ENCODE assay signal across 26 mouse cellular contexts in genomic region chr16:40399531-40399930, GRCm38 (mm10).
DNase-seq lines count a peak whose midpoint lies in the region; ATAC-seq and TF ChIP-seq lines count a peak whose summit lies in the region.
"Had no signal": no experiment of that assay in that cellular context is flagged by ENCODE, and none has a peak within 500 bp of the region (broad histone marks: within the 10 kb centered on the region; RNA-seq: fewer than 3 reads in every experiment).

No protein-coding gene starts in this region.

- peak; percentile 91 for ATAC-seq in intestine, embryonic 15.5 days
- ATAC-seq in intestine, postnatal 0 days, result peak; percentile 86
- ATAC-seq in stomach, postnatal 0 days (ENCODE audit: low FRiP score, low TSS enrichment), result peak; percentile 78; the same call in 1 of the 2 replicates
- ATAC-seq in forebrain, embryonic 14.5 days, result no peak
- ATAC-seq: forebrain, embryonic 13.5 days; forebrain, postnatal 0 days; hindbrain, postnatal 0 days; Patski had no signal

- no peak overlapping the region for H3K9ac ChIP-seq in intestine, embryonic 15.5 days
- H3K9ac ChIP-seq in intestine, postnatal 0 days (ENCODE audit: low read depth, low read length), result no peak overlapping the region
- no peak overlapping the region for H3K9ac ChIP-seq in stomach, postnatal 0 days (ENCODE audit: low read length)
- H3K9ac ChIP-seq in forebrain, embryonic 14.5 days (ENCODE audit: low read length), result no peak overlapping the region
- H3K9ac ChIP-seq: forebrain, embryonic 13.5 days; forebrain, postnatal 0 days; heart, embryonic 12.5 days; heart, embryonic 15.5 days; hindbrain, embryonic 14.5 days had no signal

- H3K27me3 ChIP-seq in intestine, embryonic 15.5 days (replicated peaks), result no peaks in the 10 kb centered on the region
- no peaks in the 10 kb centered on the region for H3K27me3 ChIP-seq in intestine, postnatal 0 days (replicated peaks; ENCODE audit: control insufficient read depth, insufficient read depth, low read length)
- H3K27me3 ChIP-seq in stomach, postnatal 0 days (ENCODE audit: control insufficient read depth, insufficient read depth, low read length), result no peaks in the 10 kb centered on the region
- no peaks in the 10 kb centered on the region for H3K27me3 ChIP-seq in forebrain, embryonic 14.5 days (replicated peaks; ENCODE audit: control insufficient read depth, insufficient read depth, low read length)
- H3K27me3 ChIP-seq: CH12.LX; forebrain, embryonic 13.5 days; heart, embryonic 12.5 days; heart, embryonic 15.5 days; Patski had no signal

- H3K4me1 ChIP-seq in intestine, embryonic 15.5 days (replicated peaks), result no peaks in the 10 kb centered on the region
- no peaks in the 10 kb centered on the region for H3K4me1 ChIP-seq in intestine, postnatal 0 days (replicated peaks; ENCODE audit: control insufficient read depth, insufficient read depth, low read length)
- H3K4me1 ChIP-seq in stomach, postnatal 0 days (replicated peaks; ENCODE audit: control insufficient read depth, insufficient read depth), result no peaks in the 10 kb centered on the region
- no peaks in the 10 kb centered on the region for H3K4me1 ChIP-seq in forebrain, embryonic 14.5 days (ENCODE audit: control insufficient read depth, insufficient read depth, low read length)
- H3K4me1 ChIP-seq: forebrain, embryonic 10.5 days; forebrain, embryonic 13.5 days; heart, embryonic 12.5 days; heart, embryonic 15.5 days; hindbrain, embryonic 10.5 days had no signal

- no peak overlapping the region for H3K4me3 ChIP-seq in intestine, embryonic 15.5 days (replicated peaks)
- no peak overlapping the region for H3K4me3 ChIP-seq in intestine, postnatal 0 days (ENCODE audit: low read depth, low read length)
- H3K4me3 ChIP-seq in stomach, postnatal 0 days (ENCODE audit: low read depth, low read length), result no peak overlapping the region
- H3K4me3 ChIP-seq in gastrocnemius, adult 2 months, result no peak overlapping the region
- no peak overlapping the region for H3K4me3 ChIP-seq in forebrain, embryonic 14.5 days (ENCODE audit: low read depth, low read length)
- H3K4me3 ChIP-seq: forebrain, embryonic 10.5 days; forebrain, embryonic 13.5 days; heart, embryonic 12.5 days; heart, embryonic 15.5 days; hindbrain, embryonic 10.5 days had no signal

- no peak for TF ChIP-seq EP300 in stomach, postnatal 0 days (optimal IDR thresholded peaks at IDR 0.05)

- DNase-seq in kidney, postnatal 10 days, result peak; percentile 3
- no peak for DNase-seq in kidney, adult 11 months
- DNase-seq in stomach, postnatal 0 days (ENCODE audit: low spot score), result peak; percentile 57
- no peak for DNase-seq in gastrocnemius, adult 2 months
- no peak for DNase-seq in forebrain, embryonic 14.5 days (ENCODE audit: low spot score)
- DNase-seq: adrenal gland, postnatal 10 days; B cell, adult 2 months; cerebellum, adult 18-20 months; cerebellum, adult 9-10 months; cerebellum, postnatal 14 days; forebrain, postnatal 0 days; gastrocnemius, postnatal 36 days; heart, postnatal 10 days; heart, postnatal 36 days had no signal

- no peaks in the 10 kb centered on the region for H3K9me3 ChIP-seq in intestine, embryonic 15.5 days
- no peaks in the 10 kb centered on the region for H3K9me3 ChIP-seq in intestine, postnatal 0 days (ENCODE audit: control insufficient read depth)
- no peaks in the 10 kb centered on the region for H3K9me3 ChIP-seq in stomach, postnatal 0 days (ENCODE audit: control insufficient read depth, low read length)
- no peaks in the 10 kb centered on the region for H3K9me3 ChIP-seq in forebrain, embryonic 14.5 days (replicated peaks; ENCODE audit: control insufficient read depth, low read length)
- H3K9me3 ChIP-seq: forebrain, embryonic 10.5 days; forebrain, embryonic 13.5 days; heart, embryonic 12.5 days; heart, embryonic 15.5 days; hindbrain, embryonic 10.5 days had no signal

- H3K4me2 ChIP-seq in intestine, embryonic 15.5 days (replicated peaks), result no peak overlapping the region
- no peak overlapping the region for H3K4me2 ChIP-seq in intestine, postnatal 0 days (replicated peaks; ENCODE audit: low read depth)
- no peak overlapping the region for H3K4me2 ChIP-seq in stomach, postnatal 0 days (replicated peaks; ENCODE audit: low read depth)
- H3K4me2 ChIP-seq in forebrain, embryonic 14.5 days (ENCODE audit: low read length), result no peak overlapping the region
- H3K4me2 ChIP-seq: forebrain, embryonic 13.5 days; heart, embryonic 12.5 days; heart, embryonic 15.5 days; hindbrain, embryonic 14.5 days had no signal

- no peaks in the 10 kb centered on the region for H3K36me3 ChIP-seq in intestine, embryonic 15.5 days
- no peaks in the 10 kb centered on the region for H3K36me3 ChIP-seq in intestine, postnatal 0 days (ENCODE audit: control insufficient read depth, insufficient read depth)
- H3K36me3 ChIP-seq in stomach, postnatal 0 days (ENCODE audit: control insufficient read depth, insufficient read depth, low read length), result no peaks in the 10 kb centered on the region
- no peaks in the 10 kb centered on the region for H3K36me3 ChIP-seq in forebrain, embryonic 14.5 days (ENCODE audit: control insufficient read depth, insufficient read depth, low read length)
- H3K36me3 ChIP-seq: forebrain, embryonic 10.5 days; G1E; heart, embryonic 12.5 days; heart, embryonic 15.5 days; hindbrain, embryonic 10.5 days had no signal

- WGBS in intestine, embryonic 15.5 days, result 78% methylated on average over 2 of the region's 2 CpGs
- WGBS in intestine, postnatal 0 days, result 51% methylated on average over 2 of the region's 2 CpGs
- WGBS in stomach, postnatal 0 days, result 57% methylated on average over 2 of the region's 2 CpGs
- 87% methylated on average over 2 of the region's 2 CpGs for WGBS in forebrain, embryonic 14.5 days

- intact Hi-C loops in gastrocnemius, adult 2 months (cut with DNase I), result no loop called here

- H3K27ac ChIP-seq in intestine, embryonic 15.5 days, result no peak overlapping the region
- no peak overlapping the region for H3K27ac ChIP-seq in intestine, postnatal 0 days (ENCODE audit: low read depth, low read length)
- no peak overlapping the region for H3K27ac ChIP-seq in stomach, postnatal 0 days (replicated peaks)
- no peak overlapping the region for H3K27ac ChIP-seq in gastrocnemius, adult 2 months
- no peak overlapping the region for H3K27ac ChIP-seq in forebrain, embryonic 14.5 days (ENCODE audit: low read depth, low read length)
- H3K27ac ChIP-seq: forebrain, embryonic 10.5 days; forebrain, embryonic 13.5 days; heart, embryonic 15.5 days; hindbrain, embryonic 10.5 days; hindbrain, embryonic 14.5 days; hindbrain, postnatal 0 days had no signal

- TF ChIP-seq CTCF in intestine, postnatal 0 days (IDR thresholded peaks at IDR 0.05; ENCODE audit: low read depth), result no peak
- TF ChIP-seq CTCF in stomach, postnatal 0 days (IDR thresholded peaks at IDR 0.05; ENCODE audit: low read depth), result no peak
- TF ChIP-seq CTCF in gastrocnemius, adult 2 months (IDR thresholded peaks at IDR 0.05), result no peak

Comparison
In these comparisons a context has a peak if more than half of its experiments do, and no peak if none do; other contexts are left out.
1. DNase-seq: peak in kidney, postnatal 10 days (single experiment) and stomach, postnatal 0 days (single experiment); none in kidney, adult 11 months (single experiment), gastrocnemius, adult 2 months (single experiment) and forebrain, embryonic 14.5 days (single experiment).